Mouse (Mus musculus) MEL (cell line): Measurements from ENCODE around the gene Tmem231.

Source experiments
- CHD2 ChIP-seq: IDR thresholded peaks from 2 replicates; pipeline ENCODE4 v1.6.1; 2011; ENCODE audit warnings: low read length, improper control_type of control experiment
- CTCF ChIP-seq, 3 experiments: IDR thresholded peaks in 2 of 3; conservative IDR thresholded peaks in 1 of 3; 2 replicates each; pipeline ENCODE4 v1.5.1; 2011 to 2012; ENCODE audit warnings: low read length in 3 of 3, low read depth in 2 of 3, mild to moderate bottlenecking in 2 of 3, improper control_type of control experiment in 1 of 3, inconsistent platforms in 1 of 3, mixed read lengths in 1 of 3, moderate library complexity in 1 of 3; ENCODE audit not compliant: control insufficient read depth in 1 of 3, insufficient read depth in 1 of 3, poor library complexity in 1 of 3, severe bottlenecking in 1 of 3
- EP300 ChIP-seq, 2 experiments: IDR thresholded peaks; 2 replicates each; pipeline ENCODE4 v1.6.1; 2011; ENCODE audit warnings: improper control_type of control experiment in 2 of 2, low read length in 2 of 2, low read depth in 1 of 2, mild to moderate bottlenecking in 1 of 2
- ETS1 ChIP-seq: IDR thresholded peaks from 2 replicates; pipeline ENCODE4 v1.6.1; 2012; ENCODE audit warnings: low read depth, mild to moderate bottlenecking, inconsistent platforms, low read length, improper control_type of control experiment, moderate library complexity
- HCFC1 ChIP-seq: IDR thresholded peaks from 2 replicates; pipeline ENCODE4 v1.6.1; 2012; ENCODE audit warnings: low read depth, mild to moderate bottlenecking, inconsistent platforms, low read length, improper control_type of control experiment, moderate library complexity
- MAZ ChIP-seq: IDR thresholded peaks from 2 replicates; pipeline ENCODE4 v1.6.1; 2012; ENCODE audit warnings: low read depth, mild to moderate bottlenecking, inconsistent platforms, low read length, improper control_type of control experiment
- MYB ChIP-seq: IDR thresholded peaks from 2 replicates; pipeline ENCODE4 v1.6.1; 2011; ENCODE audit warnings: mild to moderate bottlenecking, low read depth, low read length, improper control_type of control experiment
- NELFE ChIP-seq: IDR thresholded peaks from 2 replicates; pipeline ENCODE4 v1.6.1; 2011; ENCODE audit warnings: low read depth, low read length, improper control_type of control experiment
- POLR2A ChIP-seq, 2 experiments: IDR thresholded peaks; 2 replicates each; pipeline ENCODE4 v1.6.1; 2011 to 2012; ENCODE audit warnings: low read length in 2 of 2, mild to moderate bottlenecking in 2 of 2, control low read depth in 1 of 2, improper control_type of control experiment in 1 of 2, low read depth in 1 of 2, moderate library complexity in 1 of 2; ENCODE audit not compliant: control insufficient read depth in 1 of 2, insufficient read depth in 1 of 2, poor library complexity in 1 of 2
- TCF12 ChIP-seq: IDR thresholded peaks from 2 replicates; pipeline ENCODE4 v1.6.1; 2014; ENCODE audit warnings: low read depth, mild to moderate bottlenecking, inconsistent platforms, low read length, improper control_type of control experiment, moderate library complexity
- USF2 ChIP-seq, 2 experiments: IDR thresholded peaks; 2 replicates each; pipeline ENCODE4 v1.6.1; 2011 to 2012; ENCODE audit warnings: improper control_type of control experiment in 2 of 2, low read length in 2 of 2, borderline replicate concordance in 1 of 2, inconsistent platforms in 1 of 2, low read depth in 1 of 2, mild to moderate bottlenecking in 1 of 2; ENCODE audit not compliant: insufficient read depth in 1 of 2
- ZKSCAN1 ChIP-seq: IDR thresholded peaks from 2 replicates; pipeline ENCODE4 v1.6.1; 2012; ENCODE audit warnings: low read depth, mild to moderate bottlenecking, inconsistent platforms, low read length, improper control_type of control experiment, moderate library complexity
- ZNF384 ChIP-seq: IDR thresholded peaks from 2 replicates; pipeline ENCODE4 v1.6.1; 2012; ENCODE audit warnings: low read depth, mild to moderate bottlenecking, inconsistent platforms, low read length, improper control_type of control experiment

- TF ChIP-seq CHD2: no peak
- no peak for TF ChIP-seq POLR2A (IDR thresholded peaks at IDR 0.05; ENCODE audit: control insufficient read depth in 1 of 2, insufficient read depth in 1 of 2, low read depth in 1 of 2, low read length in 2 of 2, poor library complexity in 1 of 2)
- TF ChIP-seq MAZ: no peak
- TF ChIP-seq NELFE: no peak
- TF ChIP-seq CTCF (IDR thresholded peaks at IDR 0.05 in 2 of 3, conservative IDR thresholded peaks at IDR 0.05 in 1 of 3; ENCODE audit: control insufficient read depth in 1 of 3, insufficient read depth in 1 of 3, low read depth in 2 of 3, low read length in 3 of 3, poor library complexity in 1 of 3, severe bottlenecking in 1 of 3): no peak
- no peak for TF ChIP-seq ZNF384
- TF ChIP-seq MYB: no peak
- TF ChIP-seq ETS1: no peak
- no peak for TF ChIP-seq USF2 (IDR thresholded peaks at IDR 0.05; ENCODE audit: borderline replicate concordance in 1 of 2, insufficient read depth in 1 of 2, low read depth in 1 of 2, low read length in 2 of 2)
- no peak for TF ChIP-seq EP300 (IDR thresholded peaks at IDR 0.05; ENCODE audit: low read depth in 1 of 2, low read length in 2 of 2)
- TF ChIP-seq TCF12: no peak
- TF ChIP-seq ZKSCAN1: no peak
- TF ChIP-seq HCFC1: no peak
Observed at GRCm38 (mm10) chr8:111920971-111921370, 12.7 kb downstream of the Tmem231 start.
